Mouse (Mus musculus): ENCODE results near the gene Gm8113. TPM values are rescaled to one million over a fixed set of nuclear protein-coding genes. Genes with fewer than 3 reads are reported as not detected.

The Gm8113 gene
- 0.24 TPM in 1 of 2 replicates, not detected in the other for polyA plus RNA-seq (2012; ENCODE audit: low replicate concordance)

DNA sequence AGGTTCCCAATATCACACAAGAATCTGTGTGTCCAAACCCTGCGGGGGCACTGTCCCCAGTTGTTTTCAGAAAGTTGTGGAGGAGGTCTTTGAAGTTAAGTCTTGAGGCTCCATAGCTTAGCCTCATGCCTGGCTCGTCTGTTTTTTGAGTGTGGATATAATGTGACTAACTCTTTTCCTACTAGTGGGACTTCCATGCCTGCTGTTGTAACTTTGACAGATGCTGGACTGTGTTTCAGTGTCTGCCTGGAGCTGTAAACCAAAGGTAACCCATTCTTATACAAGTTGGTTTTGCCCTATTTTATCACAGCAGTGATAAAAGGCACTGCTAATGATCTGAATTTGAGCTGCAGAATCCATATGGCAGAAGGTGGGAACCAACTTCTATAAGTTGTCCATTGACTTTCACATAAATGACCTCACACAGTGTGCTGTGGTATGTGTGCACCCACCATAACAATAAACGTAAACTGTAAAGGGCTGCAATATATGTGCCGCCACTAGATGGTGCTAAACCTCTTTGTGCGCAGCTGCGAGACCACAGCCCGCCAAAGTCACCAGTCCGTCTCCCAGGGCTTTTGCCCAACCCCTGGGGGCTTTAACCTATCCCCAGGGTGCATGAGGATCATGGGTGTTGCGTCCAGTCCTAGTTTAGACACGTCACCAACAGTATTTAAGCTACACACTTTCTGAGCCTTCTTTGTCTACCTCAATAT is at the start of gene Gm8113:
Gene Gm8113, plus strand, starts transcription at position 703 of the 716 bp plus-strand sequence.

DNA sequence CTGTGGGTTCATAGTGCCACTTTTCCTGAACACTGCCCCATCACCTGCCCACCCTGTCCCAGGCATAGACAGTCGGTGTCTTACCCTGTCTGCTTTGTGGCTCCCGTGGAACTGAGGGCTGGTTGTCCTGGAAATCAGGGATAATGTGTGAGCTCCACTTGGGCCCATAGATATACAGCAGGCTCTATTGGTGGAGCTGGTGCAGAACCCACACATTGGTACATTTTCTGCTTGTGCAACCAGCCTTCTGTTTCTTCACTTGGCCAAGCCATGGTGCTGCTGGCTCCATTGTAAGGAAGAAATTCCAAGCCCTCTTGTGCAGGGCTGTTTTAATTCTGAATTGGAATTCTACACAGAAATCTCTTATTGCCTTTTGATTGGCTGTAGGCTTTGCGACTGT is 49.8 kb upstream of the Gm8113 start, which contains the start of gene Ear1:
Gene Ear1, minus strand, starts transcription at position 101 of the 400 bp plus-strand sequence.

DNA sequence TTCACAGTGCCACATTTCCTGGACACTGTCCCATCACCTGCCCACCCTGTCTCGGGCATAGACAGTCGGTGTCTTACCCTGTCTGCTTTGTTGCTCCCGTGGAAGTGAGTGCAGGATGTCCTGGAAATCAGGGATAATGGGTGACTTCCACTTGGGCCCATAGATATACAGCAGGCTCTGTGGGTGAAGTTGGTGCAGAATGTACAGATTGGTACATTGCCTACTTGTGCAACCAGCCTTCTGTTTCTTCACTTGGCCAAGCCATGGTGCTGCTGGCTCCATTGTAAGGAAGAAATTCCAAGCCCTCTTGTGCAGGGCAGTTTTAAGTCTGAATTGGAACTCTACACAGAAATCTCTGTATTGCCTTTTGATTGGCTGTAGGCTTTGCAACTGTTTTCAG is 1.7 kb upstream of the Gm8113 start, which contains the start of gene Ear10:
Gene Ear10, minus strand, starts transcription at position 101 of the 400 bp plus-strand sequence.

DNA sequence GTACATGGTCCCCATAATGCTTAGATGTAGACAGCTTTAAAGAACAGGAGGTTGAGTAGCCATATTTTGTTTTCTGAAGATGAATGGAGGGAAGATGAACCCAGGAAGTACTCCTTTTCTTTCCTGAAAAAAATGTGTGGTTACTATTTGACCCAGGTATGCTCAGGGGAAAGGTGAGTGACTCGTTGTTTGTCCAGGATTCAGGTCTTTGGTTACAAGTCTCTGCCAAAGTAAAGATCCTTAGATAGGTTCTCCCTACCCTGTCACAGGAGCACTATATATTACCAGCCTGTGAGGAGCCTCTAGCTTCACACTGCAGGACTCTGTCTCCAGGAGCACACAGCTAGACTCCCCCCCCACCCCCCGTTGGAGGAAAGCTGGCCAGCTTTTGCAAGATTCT is 31.6 kb downstream of the Gm8113 start, which contains the start of gene Ang5:
Gene Ang5, plus strand, starts transcription at position 301 of the 400 bp plus-strand sequence.

Other genes with a start within 250 kb of the Gm8113 start
- not detected in 2 replicates for gene Gm8165, start 248.2 kb upstream of the Gm8113 start, polyA plus RNA-seq (2012; ENCODE audit: low replicate concordance)
- not detected in 2 replicates for gene Gm7324, start 227.6 kb upstream of the Gm8113 start, polyA plus RNA-seq (2012; ENCODE audit: low replicate concordance)
- not detected in 2 replicates for gene Gm16506, start 197.9 kb upstream of the Gm8113 start, polyA plus RNA-seq (2012; ENCODE audit: low replicate concordance)
- not detected in 2 replicates for gene Gm6526, start 177.5 kb upstream of the Gm8113 start, polyA plus RNA-seq (2012; ENCODE audit: low replicate concordance)
- gene Gm8180, start 140.6 kb upstream of the Gm8113 start, polyA plus RNA-seq (2012; ENCODE audit: low replicate concordance), result not detected in 2 replicates
- gene Ear1, start 49.9 kb upstream of the Gm8113 start, polyA plus RNA-seq (2012; ENCODE audit: low replicate concordance), result not detected in 2 replicates
- not detected in 2 replicates for gene Ear10, start 1.8 kb upstream of the Gm8113 start, polyA plus RNA-seq (2012; ENCODE audit: low replicate concordance)
- gene Ang5, start 31.7 kb downstream of the Gm8113 start, polyA plus RNA-seq (2012; ENCODE audit: low replicate concordance), result not detected in 2 replicates
- gene Ang6, start 76.9 kb downstream of the Gm8113 start, polyA plus RNA-seq (2012; ENCODE audit: low replicate concordance), result not detected in 2 replicates
- gene Ear2, start 177.3 kb downstream of the Gm8113 start, polyA plus RNA-seq (2012; ENCODE audit: low replicate concordance), result 0.90 TPM in 1 of 2 replicates, not detected in the other
- gene Gm3327, start 198.5 kb downstream of the Gm8113 start, polyA plus RNA-seq (2012; ENCODE audit: low replicate concordance), result not detected in 2 replicates

All from leukemia stem cell, adult 10-12 weeks (primary cell).